Mouse (Mus musculus) midbrain, embryonic 10.5 days (tissue): ENCODE data around the gene Setdb1. TPM values are rescaled to one million over a fixed set of nuclear protein-coding genes. Genes with fewer than 3 reads are reported as not detected.
A peak's percentile ranks its signal among the peaks of the same experiment; 100 is the strongest.

Experiments used
- DNase-seq: peaks from one replicate; pipeline ENCODE4 v3.0.0-alpha.2; 2017; ENCODE audit warnings: low spot score
- H3K27ac ChIP-seq: fragments of 300-500 bp; sonication (generic); replicated peaks from 2 replicates; pipeline ENCODE4 v1.5.1; 2016; ENCODE audit warnings: mild to moderate bottlenecking
- H3K27me3 ChIP-seq: fragments of 300-500 bp; sonication (generic); 2 replicates; pipeline ENCODE4 v1.6.1; 2016; ENCODE audit warnings: low read depth, mild to moderate bottlenecking; ENCODE audit not compliant: poor library complexity, severe bottlenecking
- H3K36me3 ChIP-seq: fragments of 300-500 bp; sonication (generic); 2 replicates; pipeline ENCODE4 v1.6.1; 2016; ENCODE audit warnings: mild to moderate bottlenecking, moderate library complexity
- H3K4me1 ChIP-seq: fragments of 300-500 bp; sonication (generic); 2 replicates; pipeline ENCODE4 v1.6.1; 2016
- H3K4me3 ChIP-seq: fragments of 300-500 bp; sonication (generic); 2 replicates; pipeline ENCODE4 v1.5.1; 2016; ENCODE audit warnings: mild to moderate bottlenecking, moderate library complexity
- H3K9me3 ChIP-seq: fragments of 300-500 bp; sonication (generic); replicated peaks from 2 replicates; pipeline ENCODE4 v1.6.1; 2016; ENCODE audit warnings: mild to moderate bottlenecking
- WGBS: fragments of 180-500 bp; shearing (Covaris S2); methylation state at CpG from one replicate; pipeline ENCODE4 v1.1.7; 2016; 5-methylcytosine and 5-hydroxymethylcytosine counted together
- polyA plus RNA-seq: library from polyadenylated mRNA; unstranded; fragments of >200 nt; fragmentation: Nextera tagmentation; extraction: Ambion mirVana; gene quantifications from 2 replicates; pipeline ENCODE4 v1.2.1, GENCODE M21; 2016

Setdb1 gene
- polyA plus RNA-seq, 1 experiment from 2014 or later = 52.3 TPM

DNA sequence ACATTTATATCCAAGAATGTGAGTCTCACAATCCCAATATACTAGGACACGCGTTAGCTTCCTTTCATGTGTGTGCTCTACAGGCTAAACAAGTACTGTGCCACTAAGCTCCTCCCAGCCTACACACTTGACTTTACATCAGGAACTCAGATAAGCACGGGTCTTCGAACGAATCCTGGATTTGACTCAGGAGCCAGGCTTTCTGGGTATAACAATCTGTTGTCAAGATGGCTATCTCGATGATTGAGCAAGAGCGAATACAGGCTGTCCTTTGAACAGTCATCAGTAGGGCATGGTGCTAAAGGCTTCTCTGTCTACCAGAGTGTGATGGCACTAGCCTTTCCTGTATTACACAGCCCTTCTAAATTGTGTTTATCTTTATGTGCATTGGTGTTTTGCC is 59.0 kb downstream of the Setdb1 start:
- no peaks in the 10 kb centered on the region for H3K9me3 ChIP-seq
- 95% methylated on average over 7 of the region's 7 CpGs for WGBS
- peaks cover 6% of the 10 kb centered on the region; the same call in 1 of the 2 replicates for H3K4me1 ChIP-seq
- DNase-seq = no peak
- H3K4me3 ChIP-seq = no peak overlapping the region
- no peak overlapping the region for H3K27ac ChIP-seq
- peaks cover 44% of the 10 kb centered on the region for H3K36me3 ChIP-seq
- no peaks in the 10 kb centered on the region for H3K27me3 ChIP-seq

- Histone ChIP-seq H3K36me3 (peaks cover 58% of the 10 kb centered on the region), H3K4me1 (peaks cover 6% of the 10 kb centered on the region; the same call in 1 of the 2 replicates), H3K4me3 (no peak overlapping the region), H3K27me3 (no peaks in the 10 kb centered on the region), H3K9me3 (no peaks in the 10 kb centered on the region), H3K27ac (no peak overlapping the region)
- DNase-seq = peak; percentile 30
- WGBS = 13% methylated on average over 5 of the region's 5 CpGs
Measured at GRCm38 (mm10) chr3:95296103-95296469, 60.9 kb downstream of the Setdb1 start.

DNA sequence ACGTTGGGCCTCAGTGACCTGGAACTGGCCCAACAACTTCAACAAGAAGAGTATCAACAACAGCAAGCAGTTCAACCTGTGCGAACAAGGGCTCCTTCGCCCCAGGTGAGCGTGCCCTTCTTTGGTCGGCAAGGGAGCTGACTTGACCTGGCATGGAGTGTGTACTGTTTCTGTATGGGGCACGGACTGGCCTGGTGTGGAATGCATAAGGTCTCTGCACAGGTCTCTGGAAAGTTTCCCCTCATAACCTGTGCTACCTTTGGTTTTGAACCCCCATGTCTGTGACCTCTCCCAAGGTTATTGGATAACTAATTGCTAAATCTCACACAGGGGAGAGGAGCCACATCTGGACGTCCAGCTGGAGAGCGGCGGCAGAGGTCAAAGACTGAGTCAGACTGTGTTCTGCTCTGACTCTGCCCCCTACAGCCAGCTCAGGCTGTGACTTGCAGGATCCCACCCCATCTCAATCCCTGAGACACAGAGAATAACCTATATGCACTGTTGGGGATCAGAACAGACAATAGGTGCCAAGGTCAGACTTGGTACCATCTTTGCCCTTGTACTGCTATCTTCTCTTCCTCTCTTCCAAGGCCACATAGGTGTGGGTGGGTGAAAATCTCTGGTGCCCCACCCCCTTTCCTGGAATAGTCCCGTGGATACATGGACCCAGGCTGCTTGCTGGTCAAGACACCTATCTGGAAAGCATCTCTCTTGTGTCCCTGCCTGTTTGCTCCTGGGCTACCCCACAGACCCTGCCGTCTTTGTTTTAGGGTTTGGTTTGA is 61.5 kb downstream of the Setdb1 start:
- Histone ChIP-seq H3K4me3 (no peak overlapping the region), H3K27me3 (no peaks in the 10 kb centered on the region), H3K27ac (no peak overlapping the region), H3K9me3 (no peaks in the 10 kb centered on the region), H3K36me3 (peaks cover 64% of the 10 kb centered on the region), H3K4me1 (peaks cover 6% of the 10 kb centered on the region; the same call in 1 of the 2 replicates)
- DNase-seq = no peak
- 83% methylated on average over 11 of the region's 11 CpGs for WGBS

DNA sequence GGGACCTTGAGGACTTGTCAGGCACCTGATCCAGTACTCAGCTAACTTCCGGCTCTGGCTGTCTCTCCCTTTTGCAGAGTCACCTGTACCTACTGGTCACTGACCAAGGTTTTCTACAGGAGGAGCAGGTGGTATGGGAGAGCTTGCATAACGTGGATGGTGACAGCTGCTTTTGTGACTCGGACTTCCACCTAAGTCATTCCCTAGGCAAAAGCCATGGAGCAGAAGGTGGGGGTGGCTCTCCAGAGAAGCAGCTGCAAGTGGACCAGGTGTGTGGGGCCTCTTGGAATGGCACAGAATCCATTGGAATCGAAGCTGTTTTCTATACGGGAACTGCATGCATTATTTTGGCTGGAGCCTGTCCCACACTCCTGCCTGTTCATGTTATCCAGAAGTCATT is 62.3 kb downstream of the Setdb1 start:
- H3K9me3 ChIP-seq = no peaks in the 10 kb centered on the region
- peaks cover 70% of the 10 kb centered on the region for H3K36me3 ChIP-seq
- DNase-seq = no peak
- no peak overlapping the region for H3K4me3 ChIP-seq
- H3K4me1 ChIP-seq = peaks cover 6% of the 10 kb centered on the region; the same call in 1 of the 2 replicates
- no peak overlapping the region for H3K27ac ChIP-seq
- H3K27me3 ChIP-seq = no peaks in the 10 kb centered on the region
- WGBS = 88% methylated on average over 5 of the region's 5 CpGs

- DNase-seq = no peak
- peaks cover 6% of the 10 kb centered on the region; the same call in 1 of the 2 replicates for H3K4me1 ChIP-seq
- WGBS = 82% methylated on average over 7 of the region's 7 CpGs
- H3K4me3 ChIP-seq = no peak overlapping the region
- no peaks in the 10 kb centered on the region for H3K9me3 ChIP-seq
- no peak overlapping the region for H3K27ac ChIP-seq
- H3K27me3 ChIP-seq = no peaks in the 10 kb centered on the region
- H3K36me3 ChIP-seq = peaks cover 73% of the 10 kb centered on the region
Measured at GRCm38 (mm10) chr3:95294316-95294715, 62.7 kb downstream of the Setdb1 start.

DNA sequence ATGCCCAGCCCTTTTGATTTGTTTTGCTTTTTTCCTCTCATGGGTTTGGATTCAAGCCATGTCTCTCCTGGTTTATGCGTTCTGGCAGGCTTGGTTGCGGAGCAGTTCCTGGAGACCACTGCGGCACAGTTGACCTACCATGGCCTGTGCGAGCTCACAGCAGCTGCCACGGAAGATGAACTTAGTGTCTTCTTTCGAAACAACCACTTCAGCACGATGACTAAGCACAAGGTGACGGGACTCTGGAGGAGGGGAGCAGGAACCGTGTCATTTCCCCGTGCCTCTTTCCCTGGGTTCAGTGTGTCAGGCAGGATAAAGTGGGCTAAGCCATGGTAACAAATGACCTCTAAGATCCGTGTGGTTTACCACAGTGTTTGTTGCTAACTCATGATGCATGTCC is 63.5 kb downstream of the Setdb1 start:
- H3K4me3 ChIP-seq = no peak overlapping the region
- H3K36me3 ChIP-seq = peaks cover 77% of the 10 kb centered on the region
- H3K9me3 ChIP-seq = no peaks in the 10 kb centered on the region
- no peak for DNase-seq
- H3K27ac ChIP-seq = no peak overlapping the region
- 85% methylated on average over 11 of the region's 11 CpGs for WGBS
- peaks cover 6% of the 10 kb centered on the region; the same call in 1 of the 2 replicates for H3K4me1 ChIP-seq
- H3K27me3 ChIP-seq = no peaks in the 10 kb centered on the region

GRCm38 (mm10) chr3:95292899-95293298 is 64.1 kb downstream of the Setdb1 start:
- no peak for DNase-seq
- peaks cover 83% of the 10 kb centered on the region for H3K36me3 ChIP-seq
- H3K4me3 ChIP-seq = no peak overlapping the region
- no peaks in the 10 kb centered on the region for H3K9me3 ChIP-seq
- peaks cover 6% of the 10 kb centered on the region; the same call in 1 of the 2 replicates for H3K4me1 ChIP-seq
- H3K27me3 ChIP-seq = no peaks in the 10 kb centered on the region
- 87% methylated on average over 2 of the region's 2 CpGs for WGBS
- H3K27ac ChIP-seq = no peak overlapping the region

DNA sequence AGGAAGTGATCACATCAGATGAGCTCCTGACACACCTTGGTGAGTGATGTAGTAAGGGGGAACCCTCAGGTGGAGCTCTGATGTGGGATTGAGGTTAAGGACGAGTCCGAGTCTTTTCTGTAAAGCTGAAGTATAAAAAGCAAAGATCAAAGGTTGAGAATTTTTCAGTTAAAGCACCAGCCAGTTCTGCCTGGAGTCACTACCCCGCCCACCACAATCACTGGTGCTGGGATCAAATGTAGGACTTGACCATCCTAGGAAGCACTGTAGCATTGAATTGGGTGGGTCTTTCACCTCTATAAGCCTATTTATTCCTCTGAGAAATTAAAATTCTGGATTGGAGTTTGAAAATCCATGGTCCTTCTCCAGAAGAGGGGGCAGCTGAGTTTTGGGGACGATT is 66.0 kb downstream of the Setdb1 start:
- no peaks in the 10 kb centered on the region for H3K27me3 ChIP-seq
- H3K4me1 ChIP-seq = peaks cover 2% of the 10 kb centered on the region; the same call in 1 of the 2 replicates
- no peak overlapping the region for H3K27ac ChIP-seq
- H3K36me3 ChIP-seq = peaks cover 75% of the 10 kb centered on the region
- no peaks in the 10 kb centered on the region for H3K9me3 ChIP-seq
- 91% methylated on average over 4 of the region's 4 CpGs for WGBS
- no peak for DNase-seq
- H3K4me3 ChIP-seq = no peak overlapping the region

- H3K4me3 ChIP-seq = no peak overlapping the region
- H3K9me3 ChIP-seq = no peaks in the 10 kb centered on the region
- no peaks in the 10 kb centered on the region for H3K27me3 ChIP-seq
- H3K4me1 ChIP-seq = no peaks in the 10 kb centered on the region
- WGBS = 82% methylated on average over 6 of the region's 6 CpGs
- H3K36me3 ChIP-seq = peaks cover 68% of the 10 kb centered on the region
- DNase-seq = no peak
- H3K27ac ChIP-seq = no peak overlapping the region
Measured at GRCm38 (mm10) chr3:95290156-95290555, 66.8 kb downstream of the Setdb1 start.

GRCm38 (mm10) chr3:95289419-95289818 is 67.6 kb downstream of the Setdb1 start:
- WGBS = 95% methylated on average over 4 of the region's 4 CpGs
- Histone ChIP-seq H3K4me1 (peaks cover 5% of the 10 kb centered on the region; the same call in 1 of the 2 replicates), H3K36me3 (peaks cover 61% of the 10 kb centered on the region), H3K27ac (no peak overlapping the region), H3K27me3 (no peaks in the 10 kb centered on the region), H3K4me3 (no peak overlapping the region), H3K9me3 (no peaks in the 10 kb centered on the region)
- no peak for DNase-seq

DNA sequence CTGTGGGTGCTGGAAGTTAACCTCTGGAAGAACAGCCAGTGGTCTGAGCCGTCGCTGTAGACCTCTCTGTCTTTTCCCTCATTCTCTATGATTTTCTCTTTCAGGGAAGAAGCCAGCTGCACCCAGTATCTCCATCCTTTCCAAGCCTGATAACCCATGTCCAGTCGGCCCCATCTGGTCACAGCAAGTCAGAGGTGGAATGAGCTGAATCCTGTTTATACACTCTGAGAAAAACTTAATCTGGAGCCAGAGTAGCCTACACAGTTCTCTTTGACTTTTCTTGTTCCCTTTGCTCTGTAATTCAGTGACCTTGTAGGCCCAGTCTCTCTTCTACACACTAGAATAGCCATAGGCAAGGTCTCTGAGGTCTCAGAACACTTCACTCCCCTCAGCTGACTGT is 69.5 kb downstream of the Setdb1 start:
- 93% methylated on average over 3 of the region's 3 CpGs for WGBS
- Histone ChIP-seq H3K36me3 (peaks cover 43% of the 10 kb centered on the region), H3K9me3 (no peaks in the 10 kb centered on the region), H3K27ac (no peak overlapping the region), H3K4me1 (peaks cover 17% of the 10 kb centered on the region), H3K27me3 (no peaks in the 10 kb centered on the region), H3K4me3 (no peak overlapping the region)
- no peak for DNase-seq

- Histone ChIP-seq H3K4me3 (no peak overlapping the region), H3K36me3 (peaks cover 37% of the 10 kb centered on the region), H3K9me3 (no peaks in the 10 kb centered on the region), H3K27me3 (no peaks in the 10 kb centered on the region), H3K4me1 (peaks cover 25% of the 10 kb centered on the region), H3K27ac (no peak overlapping the region)
- 89% methylated on average over 7 of the region's 7 CpGs for WGBS
- DNase-seq = no peak
Measured at GRCm38 (mm10) chr3:95286510-95286909, 70.5 kb downstream of the Setdb1 start.

DNA sequence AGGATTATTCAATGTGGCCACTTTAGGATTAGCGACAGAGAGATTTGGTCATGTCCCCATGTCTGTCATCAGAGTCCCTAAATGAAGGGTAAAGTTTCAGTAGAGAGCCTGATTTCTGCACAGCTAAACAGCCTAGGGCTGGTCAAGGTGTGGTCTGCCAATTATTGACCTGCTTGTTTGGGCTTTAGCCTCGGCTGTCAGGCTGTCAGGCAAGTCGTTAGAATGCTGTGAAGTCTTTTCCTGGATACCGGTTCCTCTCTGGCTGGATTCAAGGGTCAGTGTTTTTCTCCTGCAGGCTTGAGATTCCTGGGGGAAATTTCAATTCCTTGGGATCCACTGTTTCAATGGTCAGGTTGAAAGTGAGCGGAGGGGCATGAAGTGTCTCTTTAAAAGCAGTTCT is 71.0 kb downstream of the Setdb1 start:
- 79% methylated on average over 5 of the region's 5 CpGs for WGBS
- peaks cover 32% of the 10 kb centered on the region for H3K36me3 ChIP-seq

More for the DNA sequence above, 71.0 kb downstream of the Setdb1 start:
- H3K27me3 ChIP-seq = no peaks in the 10 kb centered on the region
- no peaks in the 10 kb centered on the region for H3K9me3 ChIP-seq
- no peak for DNase-seq
- H3K27ac ChIP-seq = no peak overlapping the region
- H3K4me3 ChIP-seq = no peak overlapping the region
- H3K4me1 ChIP-seq = peaks cover 28% of the 10 kb centered on the region
